Mouse (Mus musculus): Measurements from ENCODE around the gene Hbq1b.

DNA sequence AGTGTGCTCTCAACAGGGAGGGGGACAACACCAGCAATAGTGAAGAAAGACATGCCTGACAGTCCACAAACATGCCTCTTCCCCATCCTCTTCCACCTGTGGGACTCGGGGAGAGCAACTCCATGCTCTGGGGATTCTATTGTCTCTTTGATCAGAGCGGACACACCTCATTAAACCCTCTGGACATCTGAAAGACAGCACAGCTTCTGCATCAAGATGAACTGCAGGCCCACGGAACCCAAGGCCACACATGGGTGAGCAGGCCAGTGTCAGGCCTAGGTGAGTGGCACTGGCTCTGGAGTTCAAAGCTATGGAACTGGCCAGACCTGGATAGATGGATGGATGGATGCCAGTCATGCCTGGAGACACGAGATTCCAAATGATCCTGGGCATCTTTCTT lies 22.7 kb downstream of the Hbq1b start:
- TF ChIP-seq CTCF (IDR thresholded peaks at IDR 0.05; ENCODE audit: low read depth) (no peak), EP300 (IDR thresholded peaks at IDR 0.05; ENCODE audit: low read depth) (no peak)

Data from liver, embryonic 14.5 days (tissue).